Mouse (Mus musculus) ES-E14 (cell line): ENCODE measurements around the gene Nfkbia. TPM values are rescaled to one million over a fixed set of nuclear protein-coding genes. Genes with fewer than 3 reads are reported as not detected.

Experiments
- DNase-seq: peaks from one replicate; pipeline ENCODE4 v3.0.0-alpha.2; 2013; ENCODE audit warnings: low read depth, low spot score
- H3K27ac ChIP-seq: 2 replicates; pipeline ENCODE4 v1.5.1; 2012; ENCODE audit warnings: low read depth, mild to moderate bottlenecking, low read length, moderate library complexity, mixed read lengths; ENCODE audit not compliant: poor library complexity, insufficient read depth, severe bottlenecking
- H3K36me3 ChIP-seq: 2 replicates; pipeline ENCODE4 v1.6.1; 2012; ENCODE audit warnings: mild to moderate bottlenecking, low read length, moderate library complexity, mixed read lengths; ENCODE audit not compliant: control insufficient read depth, poor library complexity, insufficient read depth, severe bottlenecking
- H3K4me1 ChIP-seq, 2 experiments: fragments of 150-350 bp in 1 of 2; sonication (generic) in 1 of 2; 2 replicates each; pipeline ENCODE4 v1.6.1; 2012; ENCODE audit warnings: low read length in 2 of 2, mild to moderate bottlenecking in 1 of 2, mixed read lengths in 1 of 2; ENCODE audit not compliant: control insufficient read depth in 2 of 2, insufficient read depth in 2 of 2, poor library complexity in 1 of 2
- H3K4me3 ChIP-seq, 2 experiments: fragments of 150-350 bp in 1 of 2; sonication (generic) in 1 of 2; 2 replicates each; pipeline ENCODE4 v1.5.1; 2012; ENCODE audit warnings: low read length in 2 of 2, low read depth in 1 of 2, mild to moderate bottlenecking in 1 of 2, mixed read lengths in 1 of 2; ENCODE audit not compliant: insufficient read depth in 1 of 2, poor library complexity in 1 of 2, severe bottlenecking in 1 of 2
- H3K9ac ChIP-seq: 2 replicates; pipeline ENCODE4 v1.6.1; 2012; ENCODE audit warnings: low read depth, mild to moderate bottlenecking, low read length, mixed read lengths; ENCODE audit not compliant: poor library complexity, insufficient read depth, severe bottlenecking
- H3K9me3 ChIP-seq: fragments of 150-350 bp; sonication (generic); 2 replicates; pipeline ENCODE4 v1.6.1; 2012; ENCODE audit warnings: low read depth, mild to moderate bottlenecking, low read length; ENCODE audit not compliant: control insufficient read depth, insufficient read depth
- CHD2 ChIP-seq: IDR thresholded peaks from 2 replicates; pipeline ENCODE4 v1.6.1; 2014; ENCODE audit warnings: mild to moderate bottlenecking, low read depth, low read length, inconsistent platforms
- HCFC1 ChIP-seq: IDR thresholded peaks from 2 replicates; pipeline ENCODE4 v1.6.1; 2012; ENCODE audit warnings: low read length, inconsistent platforms, borderline replicate concordance; ENCODE audit not compliant: insufficient read depth
- MAFK ChIP-seq: IDR thresholded peaks from 2 replicates; pipeline ENCODE4 v1.6.1; 2014; ENCODE audit warnings: mild to moderate bottlenecking, low read depth, low read length, inconsistent platforms; ENCODE audit not compliant: insufficient read depth
- ZC3H11A ChIP-seq: IDR thresholded peaks from 2 replicates; pipeline ENCODE4 v1.6.1; 2012; ENCODE audit warnings: low read depth, mild to moderate bottlenecking, inconsistent platforms, low read length, borderline replicate concordance
- ZNF384 ChIP-seq: IDR thresholded peaks from 2 replicates; pipeline ENCODE4 v1.6.1; 2012; ENCODE audit warnings: low read depth, low read length, inconsistent platforms
- in situ Hi-C, 2 experiments: fragments of 600-800 bp; cut with MboI; formaldehyde crosslinking; loops; one replicate each; pipeline ENCODE4 v1.15.1; 2025; ENCODE audit warnings: low sequenced_read_pairs in 2 of 2, inconsistent platforms in 1 of 2; ENCODE audit not compliant: unreplicated experiment in 2 of 2
- total RNA-seq: library from RNA; depleted of rRNA; stranded (reverse); fragments of 300-350 nt; gene quantifications from 2 replicates; pipeline ENCODE4 v1.2.3, GENCODE M21; 2012

Nfkbia gene
- total RNA-seq, 1 experiment = 30.6 TPM

DNA sequence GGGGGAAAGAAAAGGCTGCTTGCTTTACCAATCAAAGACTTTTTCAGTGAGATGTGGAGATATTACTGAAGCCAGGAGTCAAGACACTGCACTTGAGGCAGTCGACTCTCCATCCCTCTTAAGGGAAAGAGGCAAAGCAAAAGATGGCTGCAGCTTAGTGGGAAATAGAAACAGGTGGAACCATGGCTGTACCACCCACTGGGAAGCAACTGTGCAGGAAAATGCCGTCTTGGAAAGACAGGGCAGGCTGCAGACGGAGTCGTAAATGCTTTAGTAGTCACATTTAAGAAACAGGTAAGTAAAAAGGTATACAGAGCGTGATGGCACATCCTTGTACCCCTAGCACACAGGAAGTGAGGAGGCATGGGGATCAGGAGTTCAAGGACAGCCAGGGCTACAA, 29.4 kb downstream of the Nfkbia start:
- in situ Hi-C loops = no loop called here
- no peak for TF ChIP-seq CHD2
- no peak for TF ChIP-seq HCFC1
- TF ChIP-seq MAFK = no peak
- TF ChIP-seq ZC3H11A = no peak
- TF ChIP-seq ZNF384 = no peak
- Histone ChIP-seq H3K9ac (no peak overlapping the region), H3K9me3 (no peaks in the 10 kb centered on the region), H3K36me3 (no peaks in the 10 kb centered on the region), H3K4me3 (no peak overlapping the region), H3K27ac (no peak overlapping the region), H3K4me1 (peaks cover 0 to 22% of the 10 kb centered on the region in 2 experiments; a peak in 3 of 4 replicates)
- DNase-seq = no peak

DNA sequence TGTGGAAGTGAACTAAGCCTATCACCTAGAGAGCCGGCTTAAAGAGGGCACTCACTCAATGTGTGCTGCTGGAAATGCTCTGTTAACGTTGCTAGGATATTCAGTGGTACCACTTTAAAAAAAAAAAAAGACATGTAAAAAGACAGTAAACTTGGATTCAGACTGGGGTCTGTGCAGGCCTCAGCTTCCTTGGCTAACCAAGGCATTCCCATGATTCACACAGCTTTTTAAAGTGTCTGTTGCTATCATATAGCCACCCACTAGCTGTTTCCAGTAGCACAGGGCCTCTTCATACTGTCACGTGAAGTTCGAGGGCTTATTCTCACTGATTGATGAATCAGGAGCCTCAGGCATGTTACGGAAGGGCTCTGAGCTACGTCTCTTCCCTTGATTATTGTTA, 30.0 kb downstream of the Nfkbia start:
- TF ChIP-seq MAFK = no peak
- TF ChIP-seq ZNF384 = no peak
- TF ChIP-seq CHD2 = no peak
- no peak for TF ChIP-seq ZC3H11A
- TF ChIP-seq HCFC1 = no peak
- in situ Hi-C loops = no loop called here
- no peak overlapping the region for H3K27ac ChIP-seq
- DNase-seq = no peak
- no peak overlapping the region for H3K4me3 ChIP-seq
- H3K4me1 ChIP-seq = peaks cover 0 to 16% of the 10 kb centered on the region in 2 experiments; a peak in 3 of 4 replicates
- H3K9ac ChIP-seq = no peak overlapping the region
- H3K9me3 ChIP-seq = no peaks in the 10 kb centered on the region
- no peaks in the 10 kb centered on the region; the same call in 1 of the 2 replicates for H3K36me3 ChIP-seq

DNA sequence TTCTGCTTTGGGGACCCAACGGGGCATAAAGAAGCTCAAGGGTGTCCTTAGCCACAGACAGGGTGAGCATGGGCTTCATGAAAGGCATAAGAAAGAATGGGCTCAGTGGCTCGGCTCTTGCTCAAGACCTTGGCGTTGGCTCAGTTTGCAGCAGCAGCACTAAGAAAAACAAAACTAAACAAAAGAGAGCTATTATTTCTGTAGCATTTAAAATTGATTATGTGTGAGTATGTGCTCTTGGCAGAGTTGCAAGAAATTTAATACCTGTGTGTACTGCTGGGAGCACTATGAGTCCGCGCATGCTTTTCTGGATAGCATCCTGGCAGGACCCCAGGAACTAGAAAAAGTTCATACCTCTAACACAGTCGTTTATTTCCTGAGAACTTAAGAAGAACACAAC, 30.7 kb downstream of the Nfkbia start:
- Histone ChIP-seq H3K36me3 (no peaks in the 10 kb centered on the region; the same call in 1 of the 2 replicates), H3K27ac (no peak overlapping the region)
- no peak for DNase-seq

DNA sequence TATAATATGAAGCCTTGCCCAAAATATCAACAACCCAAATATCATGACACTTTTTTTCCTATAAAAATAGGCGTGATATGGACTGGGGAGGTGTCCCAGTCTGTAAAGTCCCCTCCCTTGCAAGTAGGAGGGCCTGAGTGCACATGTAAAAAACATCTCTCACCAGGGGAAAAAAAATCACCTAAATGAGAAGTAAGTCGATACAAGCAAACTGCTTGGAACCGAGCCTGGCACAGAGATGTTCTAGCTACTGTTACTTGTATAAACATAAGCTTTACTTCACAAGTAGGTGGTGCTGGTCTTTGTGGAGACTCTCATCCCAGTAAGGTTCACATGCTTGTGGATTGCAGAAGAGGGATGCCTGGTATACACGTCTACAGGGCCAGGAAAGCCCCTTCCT, 31.5 kb downstream of the Nfkbia start:
- Histone ChIP-seq H3K9ac (no peak overlapping the region), H3K9me3 (no peaks in the 10 kb centered on the region), H3K27ac (no peak overlapping the region), H3K4me1 (peaks cover 5 to 22% of the 10 kb centered on the region in 2 experiments), H3K36me3 (no peaks in the 10 kb centered on the region; the same call in 1 of the 2 replicates), H3K4me3 (no peak overlapping the region)
- in situ Hi-C loops = no loop called here
- TF ChIP-seq HCFC1 = no peak
- TF ChIP-seq ZNF384 = no peak
- TF ChIP-seq MAFK = no peak
- TF ChIP-seq CHD2 = no peak
- TF ChIP-seq ZC3H11A = no peak
- DNase-seq = no peak

More for the DNA sequence above, 30.7 kb downstream of the Nfkbia start:
- no peak for TF ChIP-seq HCFC1
- no peak for TF ChIP-seq ZC3H11A
- no peak for TF ChIP-seq CHD2
- TF ChIP-seq MAFK = no peak
- TF ChIP-seq ZNF384 = no peak
- in situ Hi-C loops = no loop called here
- Histone ChIP-seq H3K9me3 (no peaks in the 10 kb centered on the region), H3K9ac (no peak overlapping the region), H3K4me1 (peaks cover 0 to 15% of the 10 kb centered on the region in 2 experiments; a peak in 2 of 4 replicates), H3K4me3 (no peak overlapping the region)

DNA sequence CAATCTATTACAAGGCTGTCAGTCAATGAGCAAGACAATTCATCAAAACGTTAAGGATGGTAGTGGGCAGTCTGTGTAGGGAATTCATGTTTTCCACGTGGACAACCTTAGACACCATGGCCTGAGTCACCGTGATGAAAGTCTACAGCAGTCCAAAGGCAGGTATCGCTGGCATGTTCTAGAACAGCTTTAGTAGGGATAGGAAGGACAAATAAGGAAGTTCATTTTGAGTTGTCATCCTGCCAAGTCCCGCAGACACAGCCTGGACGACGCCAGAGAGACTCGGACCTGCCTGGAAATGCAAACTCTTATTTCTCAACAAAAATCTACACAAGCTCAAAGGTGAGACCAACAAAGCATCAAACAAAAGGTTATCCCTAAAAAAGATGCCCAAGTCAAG, 32.7 kb downstream of the Nfkbia start:
- DNase-seq = no peak
- no peak overlapping the region for H3K27ac ChIP-seq
- no peaks in the 10 kb centered on the region; the same call in 1 of the 2 replicates for H3K36me3 ChIP-seq
- no peak overlapping the region for H3K4me3 ChIP-seq
- in situ Hi-C loops = no loop called here
- TF ChIP-seq ZC3H11A = no peak
- no peak for TF ChIP-seq MAFK
- TF ChIP-seq HCFC1 = no peak
- no peak for TF ChIP-seq CHD2
- no peak for TF ChIP-seq ZNF384
- no peak overlapping the region for H3K9ac ChIP-seq
- peaks cover 6 to 24% of the 10 kb centered on the region in 2 experiments for H3K4me1 ChIP-seq
- H3K9me3 ChIP-seq = no peaks in the 10 kb centered on the region
